Mouse (Mus musculus) frontal cortex, adult 2 months (tissue): Measurements from ENCODE around the gene Syngr1. TPM values are rescaled to one million over a fixed set of nuclear protein-coding genes. Genes with fewer than 3 reads are reported as not detected.

Source experiments
- DNase-seq, 2 experiments: peaks; one replicate each; pipeline ENCODE4 v3.0.0; 2022; ENCODE audit warnings: low spot score in 1 of 2; ENCODE audit errors: extremely low spot score in 1 of 2
- polyA plus RNA-seq: library from polyadenylated mRNA; depleted of rRNA; stranded (reverse); fragments of >200 nt; gene quantifications from 2 replicates; pipeline ENCODE4 v1.2.3, GENCODE M21; 2012

Gene Syngr1
- polyA plus RNA-seq, 1 experiment, result 302 TPM

GRCm38 (mm10) chr15:80140302-80140701, 49.2 kb downstream of the Syngr1 start:
- DNase-seq, result no peak

GRCm38 (mm10) chr15:80140878-80141277, 49.7 kb downstream of the Syngr1 start:
- DNase-seq, result no peak

GRCm38 (mm10) chr15:80142130-80142529, 51.0 kb downstream of the Syngr1 start:
- DNase-seq, result no peak

- DNase-seq, result no peak
These were observed 52.6 kb downstream of the Syngr1 start for GRCm38 (mm10) chr15:80143760-80144159.

- DNase-seq, result no peak
These were observed 54.3 kb downstream of the Syngr1 start for GRCm38 (mm10) chr15:80145397-80145796.

GRCm38 (mm10) chr15:80146153-80146552, 55.0 kb downstream of the Syngr1 start:
- no peak for DNase-seq

GRCm38 (mm10) chr15:80147090-80147489, 56.0 kb downstream of the Syngr1 start:
- DNase-seq, result no peak

- DNase-seq, result no peak
These were observed 56.4 kb downstream of the Syngr1 start for GRCm38 (mm10) chr15:80147511-80147910.

- no peak for DNase-seq
These were observed 57.4 kb downstream of the Syngr1 start for GRCm38 (mm10) chr15:80148565-80148964.

GRCm38 (mm10) chr15:80149517-80149916, 58.4 kb downstream of the Syngr1 start:
- no peak for DNase-seq

- DNase-seq, result no peak
These were observed 61.5 kb downstream of the Syngr1 start for GRCm38 (mm10) chr15:80152663-80153062.

GRCm38 (mm10) chr15:80153757-80154156, 62.6 kb downstream of the Syngr1 start:
- no peak for DNase-seq

- DNase-seq, result no peak
These were observed 64.6 kb downstream of the Syngr1 start for GRCm38 (mm10) chr15:80155707-80156106.

- DNase-seq, result no peak
These were observed 66.2 kb downstream of the Syngr1 start for GRCm38 (mm10) chr15:80157197-80157943.

- DNase-seq, result no peak
These were observed 67.0 kb downstream of the Syngr1 start for GRCm38 (mm10) chr15:80158001-80158706.

GRCm38 (mm10) chr15:80158707-80159090, 67.6 kb downstream of the Syngr1 start:
- no peak for DNase-seq

- no peak for DNase-seq
These were observed 68.3 kb downstream of the Syngr1 start for GRCm38 (mm10) chr15:80159286-80159901.

- DNase-seq, result no peak
These were observed 69.1 kb downstream of the Syngr1 start for GRCm38 (mm10) chr15:80160223-80160622.

- DNase-seq, result no peak
These were observed 69.6 kb downstream of the Syngr1 start for GRCm38 (mm10) chr15:80160726-80161125.

GRCm38 (mm10) chr15:80161199-80161598, 70.1 kb downstream of the Syngr1 start:
- no peak for DNase-seq

- DNase-seq, result no peak
These were observed 71.3 kb downstream of the Syngr1 start for GRCm38 (mm10) chr15:80162401-80162964.
